Mouse (Mus musculus) lung, adult 2 months (tissue): ENCODE results near the gene Hormad1. TPM values are rescaled to one million over a fixed set of nuclear protein-coding genes. Genes with fewer than 3 reads are reported as not detected.
"Not testable (repeated sequence)": the region's sequence is repeated elsewhere in the genome, so short reads cannot be mapped to it uniquely, and the experiment has no call there.

Source experiments
- DNase-seq: peaks from one replicate; pipeline ENCODE4 v3.0.0; 2022
- H3K4me1 ChIP-seq: fragments of 200-500 bp; 2 replicates; pipeline ENCODE4 v1.6.1; 2011; ENCODE audit warnings: low read length; ENCODE audit not compliant: control insufficient read depth, insufficient read depth
- H3K4me3 ChIP-seq: fragments of 200-500 bp; replicated peaks from 2 replicates; pipeline ENCODE3; 2011; ENCODE audit warnings: low read depth, mild to moderate bottlenecking, control low read depth, low read length; ENCODE audit errors: extremely low read depth
- CTCF ChIP-seq: fragments of 200-500 bp; IDR thresholded peaks from 2 replicates; pipeline ENCODE4 v1.5.1; 2011; ENCODE audit warnings: mild to moderate bottlenecking, low read length, control low read depth; ENCODE audit not compliant: insufficient read depth
- POLR2A ChIP-seq: fragments of 200-500 bp; IDR thresholded peaks from 2 replicates; pipeline ENCODE4 v1.6.1; 2011; ENCODE audit warnings: low read depth, mild to moderate bottlenecking, control low read depth, low read length, borderline replicate concordance; ENCODE audit errors: extremely low read depth
- WGBS: fragments of 180-500 bp; shearing (Covaris S2); methylation state at CpG from one replicate; pipeline ENCODE4 v1.1.7; 2018; 5-methylcytosine and 5-hydroxymethylcytosine counted together
- polyA plus RNA-seq: library from polyadenylated mRNA; depleted of rRNA; stranded (reverse); fragments of >200 nt; gene quantifications from 2 replicates; pipeline ENCODE4 v1.2.3, GENCODE M21; 2012

Gene Hormad1
- polyA plus RNA-seq, 1 experiment = not detected

- no peak for DNase-seq
- Histone ChIP-seq H3K4me3 (no peak overlapping the region), H3K4me1 (peaks cover 2% of the 10 kb centered on the region; the same call in 1 of the 2 replicates)
- TF ChIP-seq POLR2A = no peak
- TF ChIP-seq CTCF = no peak
Measured at GRCm38 (mm10) chr3:95526111-95526510, 33.4 kb upstream of the Hormad1 start.

- Histone ChIP-seq H3K4me1 (peaks cover 2% of the 10 kb centered on the region; the same call in 1 of the 2 replicates), H3K4me3 (peak within 1 kb of the TSS; percentile 55)
- TF ChIP-seq POLR2A (peak; percentile 53; the same call in 1 of the 2 replicates), CTCF (no peak)
- DNase-seq = no peak
- 66% methylated on average over 8 of the region's 8 CpGs for WGBS
Measured at GRCm38 (mm10) chr3:95526622-95527211, 32.8 kb upstream of the Hormad1 start, which contains the start of gene Ctss. Gene Ctss (plus strand): TSS chr3:95526786.

GRCm38 (mm10) chr3:95529814-95530213, 29.7 kb upstream of the Hormad1 start:
- 75% methylated on average over 6 of the region's 6 CpGs for WGBS
- H3K4me1 ChIP-seq = no peaks in the 10 kb centered on the region
- H3K4me3 ChIP-seq = no peak overlapping the region
- no peak for DNase-seq
- TF ChIP-seq CTCF (no peak), POLR2A (no peak)

GRCm38 (mm10) chr3:95531025-95531424, 28.5 kb upstream of the Hormad1 start:
- H3K4me1 ChIP-seq = no peaks in the 10 kb centered on the region
- DNase-seq = no peak
- WGBS = 97% methylated on average over 1 of the region's 1 CpGs
- no peak for TF ChIP-seq CTCF
- TF ChIP-seq POLR2A = no peak
- no peak overlapping the region for H3K4me3 ChIP-seq

GRCm38 (mm10) chr3:95533364-95533763, 26.1 kb upstream of the Hormad1 start:
- no peak for DNase-seq
- no peak overlapping the region for H3K4me3 ChIP-seq
- H3K4me1 ChIP-seq = no peaks in the 10 kb centered on the region
- TF ChIP-seq POLR2A (no peak), CTCF (no peak)
- WGBS = 88% methylated on average over 5 of the region's 5 CpGs

GRCm38 (mm10) chr3:95534927-95535326, 24.6 kb upstream of the Hormad1 start:
- H3K4me3 ChIP-seq = no peak overlapping the region
- TF ChIP-seq CTCF (no peak), POLR2A (no peak)
- WGBS = 79% methylated on average over 1 of the region's 1 CpGs
- H3K4me1 ChIP-seq = no peaks in the 10 kb centered on the region
- DNase-seq = no peak

GRCm38 (mm10) chr3:95538936-95539335, 20.5 kb upstream of the Hormad1 start:
- DNase-seq = no peak
- Histone ChIP-seq H3K4me1 (no peaks in the 10 kb centered on the region), H3K4me3 (no peak overlapping the region)
- TF ChIP-seq POLR2A (no peak), CTCF (no peak)
- WGBS = 80% methylated on average over 10 of the region's 10 CpGs

- no peak for DNase-seq
- TF ChIP-seq CTCF (no peak), POLR2A (no peak)
- 89% methylated on average over 4 of the region's 4 CpGs for WGBS
- Histone ChIP-seq H3K4me1 (no peaks in the 10 kb centered on the region), H3K4me3 (no peak overlapping the region)
Measured at GRCm38 (mm10) chr3:95539837-95540236, 19.6 kb upstream of the Hormad1 start.

- DNase-seq, H3K4me1 ChIP-seq, H3K4me3 ChIP-seq: not testable (repeated sequence)
- WGBS = 63% methylated on average over 2 of the region's 2 CpGs
Measured at GRCm38 (mm10) chr3:95541186-95541585, 18.3 kb upstream of the Hormad1 start.

GRCm38 (mm10) chr3:95542171-95542570, 17.3 kb upstream of the Hormad1 start:
- Histone ChIP-seq H3K4me3 (no peak overlapping the region), H3K4me1 (no peaks in the 10 kb centered on the region)
- no peak for DNase-seq
- TF ChIP-seq POLR2A (no peak), CTCF (no peak)

GRCm38 (mm10) chr3:95542981-95543380, 16.5 kb upstream of the Hormad1 start:
- Histone ChIP-seq H3K4me3 (no peak overlapping the region), H3K4me1 (no peaks in the 10 kb centered on the region)
- TF ChIP-seq POLR2A (no peak), CTCF (no peak)
- no peak for DNase-seq
- 58% methylated on average over 7 of the region's 7 CpGs for WGBS
